Mouse (Mus musculus) spleen, postnatal 14 days (tissue): ENCODE results near the gene Cog4.
"Not testable (repeated sequence)": the region's sequence is repeated elsewhere in the genome, so short reads cannot be mapped to it uniquely, and the experiment has no call there.

Source experiments
- DNase-seq, 2 experiments: peaks; one replicate each; pipeline ENCODE4 v3.0.0; 2021 to 2022; ENCODE audit warnings: low spot score in 2 of 2

The Cog4 gene

GRCm38 (mm10) chr8:110888860-110889259 lies 42.5 kb downstream of the Cog4 start:
- DNase-seq = no peak

DNA sequence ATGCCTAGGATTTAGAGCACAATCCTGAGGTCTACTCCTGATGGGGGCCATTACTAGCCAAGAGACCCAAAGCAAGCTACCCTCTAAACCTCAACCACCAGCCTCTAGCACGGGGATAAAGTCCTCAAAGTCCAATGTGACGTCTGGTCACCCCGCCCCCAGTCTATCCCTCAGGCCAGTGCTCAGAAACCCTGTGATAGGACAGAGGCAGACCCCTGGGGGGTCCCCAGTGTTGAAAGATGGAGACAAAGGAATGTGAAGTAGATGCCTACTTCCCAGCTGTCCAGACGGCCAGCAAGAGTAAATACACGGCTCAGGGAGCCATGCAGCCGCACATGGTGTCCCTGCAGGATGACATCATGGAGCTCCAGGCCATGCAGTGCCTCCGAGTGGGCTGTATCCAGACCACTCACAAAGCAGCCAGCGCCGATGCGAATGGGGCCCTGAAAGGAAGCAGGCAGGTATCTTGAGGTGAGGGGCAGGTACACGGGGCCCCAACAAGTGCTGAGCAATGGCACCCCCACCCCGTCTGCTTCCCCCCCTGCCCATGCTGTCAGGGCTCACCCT lies 43.6 kb downstream of the Cog4 start:
- no peak for DNase-seq

- no peak for DNase-seq
Measured at GRCm38 (mm10) chr8:110892040-110892439, 45.6 kb downstream of the Cog4 start.

DNA sequence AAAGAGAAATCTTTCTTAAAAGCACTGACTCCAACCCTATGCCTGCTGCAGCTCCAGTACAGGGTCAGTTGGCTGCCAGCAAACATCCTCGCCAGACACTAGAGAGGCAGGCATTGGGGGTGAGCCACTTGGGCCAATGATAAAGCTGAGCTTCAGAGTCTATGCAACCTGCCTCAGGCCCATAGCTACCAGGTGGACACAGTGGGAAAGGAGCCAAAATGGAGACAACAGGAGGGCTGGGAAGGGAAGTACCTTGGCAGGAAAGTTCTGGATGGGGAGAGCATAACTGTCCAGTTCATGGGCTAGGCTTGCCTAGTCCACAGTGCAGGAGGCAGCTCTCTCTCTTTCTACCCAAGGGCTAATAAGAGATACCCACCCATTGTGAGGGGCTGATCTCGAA lies 46.5 kb downstream of the Cog4 start:
- DNase-seq = no peak

DNA sequence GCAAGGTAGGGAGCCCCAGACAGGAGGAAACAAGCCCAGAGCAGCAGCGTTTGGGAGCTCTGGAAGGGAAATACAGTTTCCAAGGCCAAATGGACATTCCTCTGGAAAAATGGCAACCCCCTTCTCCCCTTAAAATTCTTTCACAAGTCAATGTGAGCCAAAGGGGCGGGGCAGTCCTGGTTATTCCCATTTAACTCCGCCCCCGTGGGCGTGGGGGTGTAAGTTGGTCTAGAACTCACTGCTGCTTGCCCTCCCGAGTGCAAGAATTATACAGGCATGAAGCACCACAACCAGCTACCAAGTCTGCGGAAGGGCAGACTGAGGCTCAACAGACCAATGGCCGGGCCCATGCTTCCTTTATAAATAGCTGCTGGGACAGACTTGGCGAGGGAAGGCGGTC lies 48.5 kb downstream of the Cog4 start:
- DNase-seq = no peak

GRCm38 (mm10) chr8:110895254-110895653 lies 48.9 kb downstream of the Cog4 start:
- no peak for DNase-seq

- DNase-seq = no peak
Measured at GRCm38 (mm10) chr8:110895812-110896211, 49.4 kb downstream of the Cog4 start.

DNA sequence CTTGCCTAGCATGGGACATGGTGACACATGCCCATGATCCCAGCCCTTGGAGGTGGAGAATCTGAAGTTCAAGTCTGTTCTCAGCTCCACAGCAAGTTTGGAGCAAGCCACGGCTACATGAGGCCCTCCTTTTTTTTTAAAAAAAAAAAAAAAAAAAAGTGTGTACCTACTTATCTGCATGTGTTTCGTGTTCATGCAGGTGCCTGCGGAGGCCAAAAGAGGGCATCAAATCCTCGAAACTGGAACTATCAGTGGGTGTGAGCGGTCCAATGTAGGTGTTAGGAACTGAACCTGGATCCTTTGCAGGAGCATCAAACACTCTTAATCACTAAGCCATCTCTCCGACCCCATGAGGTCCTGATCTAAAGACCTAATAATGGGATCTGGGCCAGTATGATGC lies 51.1 kb downstream of the Cog4 start:
- DNase-seq = no peak

DNA sequence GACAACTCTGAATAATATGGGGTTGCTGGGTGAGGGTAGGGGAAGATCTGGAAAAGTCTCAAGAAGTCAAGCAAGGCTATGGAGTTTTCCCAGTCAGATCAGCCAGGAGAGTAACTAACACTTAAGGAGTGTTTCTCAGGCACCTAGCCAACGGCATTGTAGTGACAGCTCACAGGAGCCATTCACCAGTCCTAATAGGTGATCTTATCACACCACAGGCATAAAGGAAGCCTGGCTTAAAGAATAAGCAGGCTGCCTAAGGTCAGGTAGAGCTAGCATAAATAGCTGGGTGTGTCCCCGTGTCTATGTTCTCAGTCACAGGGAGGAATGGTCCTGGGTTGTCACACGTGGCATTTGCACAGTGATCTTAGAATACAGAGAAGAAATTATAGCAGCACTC lies 54.7 kb downstream of the Cog4 start:
- DNase-seq = no peak

DNA sequence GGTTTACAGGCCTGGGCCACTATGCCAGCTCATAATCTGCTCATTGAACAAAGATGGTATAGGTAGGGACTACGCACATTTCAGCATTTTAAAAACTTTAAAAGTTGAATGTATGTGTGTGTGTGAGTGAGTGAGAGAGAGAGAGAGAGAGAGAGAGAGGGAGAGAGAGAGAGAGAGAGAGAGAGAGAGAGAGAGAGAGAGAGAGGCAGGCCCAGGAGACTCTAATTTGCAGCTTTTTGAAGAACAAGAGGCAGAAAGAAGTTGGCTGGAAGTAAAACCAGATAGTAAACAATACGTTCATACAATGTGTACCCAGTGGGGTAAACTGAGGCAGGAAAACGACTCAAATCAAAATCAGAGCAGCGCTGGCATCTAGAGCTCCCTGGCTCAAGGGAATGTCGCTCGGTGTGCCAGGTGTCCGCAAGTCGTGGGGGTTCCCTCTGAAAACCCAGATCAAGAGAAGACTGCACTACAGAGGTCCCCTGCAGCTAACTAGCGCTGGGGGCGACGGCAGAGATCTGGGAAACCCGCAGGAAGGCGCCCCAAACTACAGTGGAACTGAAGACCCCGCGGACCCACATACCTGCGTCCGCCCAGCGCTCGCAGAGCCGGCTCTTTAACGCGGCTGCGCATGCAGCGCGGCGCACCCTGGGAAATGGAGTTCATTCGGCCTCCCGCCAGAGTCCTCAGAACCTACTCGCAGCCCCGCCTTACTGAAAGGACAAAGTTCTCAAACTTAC lies 55.6 kb downstream of the Cog4 start, which contains the start of gene Fuk:
Gene Fuk, minus strand, starts transcription at position 650 of the 740 bp plus-strand sequence.
- peak; percentile 64 to 83 for DNase-seq

GRCm38 (mm10) chr8:110902579-110902965 lies 56.2 kb downstream of the Cog4 start:
- DNase-seq = no peak

DNA sequence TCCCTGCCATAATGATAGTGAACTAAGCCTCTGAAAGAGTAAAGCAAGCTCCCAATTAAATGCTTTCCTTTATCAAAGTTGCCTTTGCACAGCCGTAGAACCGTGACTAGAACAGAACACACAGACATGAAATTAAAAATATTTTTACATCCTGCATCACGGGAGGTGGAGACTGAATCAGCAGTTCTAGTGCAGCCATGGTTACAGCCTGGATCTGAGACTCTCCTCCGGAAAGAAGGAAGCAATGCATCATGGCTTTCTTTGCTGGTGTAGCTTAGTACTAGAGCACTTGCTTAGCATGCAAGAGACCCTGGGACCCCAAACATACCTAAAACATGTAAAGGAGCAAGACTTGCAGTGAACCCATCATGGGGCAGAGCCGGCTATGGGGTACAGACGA lies 59.0 kb downstream of the Cog4 start:
- no peak for DNase-seq

DNA sequence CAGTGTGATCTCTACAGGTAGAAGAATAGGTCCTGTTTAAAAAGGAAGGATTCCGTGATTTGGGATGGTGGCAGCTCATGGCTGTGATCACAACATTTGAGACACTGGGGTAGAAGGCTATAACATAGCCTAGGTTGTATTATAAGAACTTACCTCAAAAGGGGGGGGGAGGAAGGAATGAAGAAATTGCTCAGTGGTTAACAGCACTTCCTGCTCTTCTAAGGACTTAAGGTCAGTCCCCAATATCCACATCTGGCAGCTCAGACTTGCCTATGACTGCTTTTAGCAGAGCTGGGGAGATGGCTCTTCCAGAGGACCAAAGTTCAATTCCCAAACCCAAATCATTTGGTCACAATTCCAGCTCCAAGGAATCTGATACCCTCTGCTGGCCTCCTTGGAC lies 60.3 kb downstream of the Cog4 start:
- no peak for DNase-seq

GRCm38 (mm10) chr8:110909850-110910249 lies 63.5 kb downstream of the Cog4 start:
- not testable (repeated sequence) for DNase-seq

DNA sequence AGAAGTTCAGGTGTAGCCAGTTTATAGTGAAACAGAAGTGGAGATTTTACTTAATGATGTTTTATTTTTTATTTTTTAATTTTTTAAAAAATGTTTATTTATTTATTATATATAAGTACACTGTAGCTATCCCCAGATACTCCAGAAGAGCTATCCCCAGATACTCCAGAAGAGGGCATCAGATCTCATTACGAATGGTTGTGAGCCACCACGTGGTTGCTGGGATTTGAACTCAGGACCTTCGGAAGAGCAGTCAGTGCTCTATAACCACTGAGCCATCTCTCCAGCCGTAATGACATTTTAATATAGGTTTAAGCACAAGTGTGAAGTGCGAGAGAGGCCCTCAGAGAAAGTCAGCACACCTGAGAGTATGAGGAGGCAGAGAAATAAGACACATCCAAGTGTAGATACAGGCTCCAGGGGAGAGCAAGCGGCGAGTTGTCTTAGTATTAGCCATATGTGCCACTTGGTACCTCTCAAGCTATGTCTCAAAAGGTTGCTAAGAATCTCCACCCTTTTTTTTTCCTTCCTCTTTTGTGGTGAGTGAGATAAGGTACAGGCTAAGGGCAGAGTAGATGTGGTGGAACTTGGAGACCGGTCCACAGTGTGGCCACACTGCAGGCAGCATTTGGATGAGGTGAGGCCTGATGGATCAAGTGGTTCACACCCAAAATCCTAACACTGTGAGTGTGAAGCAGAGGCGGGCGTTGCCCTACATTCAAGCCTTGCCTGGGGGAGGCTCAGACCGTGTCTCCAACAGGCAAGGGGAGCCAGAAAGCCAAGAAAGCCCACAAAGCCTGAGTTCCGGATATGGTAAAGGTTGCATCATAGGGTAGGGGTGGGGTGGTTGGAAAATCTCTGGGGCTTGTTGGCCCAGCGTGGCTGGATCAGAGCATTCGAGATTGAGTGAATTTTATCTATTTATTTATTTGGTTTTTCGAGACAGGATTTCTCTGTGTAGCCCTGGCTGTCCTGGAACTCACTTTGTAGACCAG lies 65.5 kb downstream of the Cog4 start:
- no peak for DNase-seq

GRCm38 (mm10) chr8:110917415-110917814 lies 71.0 kb downstream of the Cog4 start:
- no peak for DNase-seq

DNA sequence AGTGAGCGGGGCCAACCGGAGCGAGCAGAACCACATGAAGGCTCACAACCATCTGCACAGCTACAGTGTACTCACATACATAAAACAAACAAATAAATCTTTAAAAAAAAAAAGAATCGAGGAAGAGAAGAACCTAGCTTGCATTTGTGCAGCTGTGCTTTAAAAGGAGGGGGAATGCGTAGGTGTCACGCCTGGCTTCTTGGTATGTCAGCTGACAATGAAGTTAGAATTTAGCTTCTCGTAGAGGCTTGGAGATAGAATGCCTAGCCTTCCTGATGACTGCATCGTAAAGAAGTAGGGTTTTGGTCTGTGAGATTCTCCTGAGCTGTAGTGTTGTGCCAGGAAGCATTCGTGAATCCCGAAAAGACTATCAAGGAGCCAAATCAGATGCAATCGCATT lies 71.6 kb downstream of the Cog4 start:
- DNase-seq = no peak

DNA sequence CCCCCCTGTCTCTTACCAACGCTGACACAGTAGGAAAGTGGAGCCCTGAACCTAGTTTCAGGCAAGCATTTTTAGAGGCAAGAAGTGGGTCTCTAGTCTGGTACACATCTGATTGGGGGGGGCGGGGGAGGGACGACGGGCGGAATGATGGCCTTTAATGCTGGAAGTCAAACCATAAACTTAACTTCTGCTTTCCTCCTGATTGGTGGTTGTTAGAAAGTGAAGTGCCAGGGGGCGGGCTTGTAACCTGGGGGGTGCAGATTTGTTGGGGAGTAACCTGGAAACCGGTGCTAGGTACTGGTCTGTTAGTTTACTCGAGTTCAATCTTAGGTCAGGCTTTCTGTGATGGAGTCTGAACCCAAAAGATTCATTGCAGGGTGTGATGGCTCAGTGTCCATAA lies 72.1 kb downstream of the Cog4 start:
- DNase-seq = no peak

DNA sequence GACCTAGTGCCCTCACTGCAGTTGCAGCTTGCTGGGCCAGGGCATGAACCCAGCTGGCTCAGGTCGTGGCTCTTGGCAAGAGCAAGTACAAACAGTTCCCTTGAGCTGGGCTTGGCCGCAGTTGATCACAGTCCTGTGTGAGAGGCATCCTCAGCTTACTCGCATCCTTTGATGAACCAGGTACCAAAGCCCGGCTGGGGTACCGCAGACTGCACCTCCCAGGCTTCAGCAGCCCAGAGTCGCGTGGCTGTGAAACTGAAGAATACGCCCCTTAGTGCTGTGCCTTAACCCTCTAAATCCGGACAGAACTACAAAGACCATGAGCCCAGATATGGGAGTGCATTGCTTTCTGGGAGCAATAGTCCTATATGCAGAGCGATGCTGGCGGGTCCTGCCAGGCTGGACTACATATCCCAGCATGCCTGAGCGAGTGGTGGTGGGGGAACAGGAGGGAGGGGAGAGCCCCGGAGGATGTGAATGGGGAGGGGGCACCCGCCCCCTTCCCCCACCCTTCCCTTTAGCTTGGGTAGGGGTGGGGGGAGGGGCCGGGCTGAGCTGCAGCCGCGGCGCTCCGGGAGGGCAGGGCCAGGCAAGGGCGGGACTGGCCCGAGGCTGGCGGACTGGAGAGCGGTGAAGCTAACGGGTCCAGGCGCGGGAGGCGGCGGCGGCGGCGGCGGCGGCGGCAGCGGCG lies 73.1 kb downstream of the Cog4 start, which contains the start of gene St3gal2:
Gene St3gal2, plus strand, starts transcription at position 582 of the 691 bp plus-strand sequence.
- DNase-seq = peak; percentile 57 to 71

- peak in 1 of 2 experiments; percentile 24 for DNase-seq
Measured at GRCm38 (mm10) chr8:110920032-110920772, 73.8 kb downstream of the Cog4 start.

DNA sequence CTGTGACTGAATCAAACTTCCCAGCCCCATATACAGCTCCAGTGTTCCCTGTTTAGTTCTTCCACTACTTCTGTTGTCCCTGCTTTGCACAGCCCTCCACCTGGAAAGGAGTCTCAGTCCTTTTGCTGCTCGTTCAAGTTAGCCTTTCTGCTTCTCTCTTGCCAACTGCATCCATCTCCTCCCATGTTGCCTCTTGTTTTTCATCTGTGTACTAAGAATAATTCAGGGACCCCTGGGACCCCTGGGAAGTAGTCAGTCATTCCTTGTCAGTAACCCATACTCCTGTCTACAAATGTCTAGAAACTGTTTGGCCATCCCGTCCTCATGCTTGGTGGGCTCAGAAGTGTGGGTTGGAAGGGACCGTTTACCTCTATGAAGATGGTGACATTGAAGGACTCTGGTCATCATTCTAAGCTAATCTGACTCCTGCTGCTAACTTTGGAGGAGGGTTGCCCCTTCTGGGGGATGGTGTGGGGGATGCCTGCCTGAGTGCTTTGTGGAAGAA lies 74.4 kb downstream of the Cog4 start:
- no peak for DNase-seq
